21 mouse cellular contexts compared by ENCODE assay signal in genomic region chr3:87422386-87422910, GRCm38 (mm10). TPM values are rescaled to one million over a fixed set of nuclear protein-coding genes. Genes with fewer than 3 reads are reported as not detected.
A peak's percentile ranks its signal among the peaks of the same experiment; 100 is the strongest.
DNase-seq lines count a peak whose midpoint lies in the region; ATAC-seq and TF ChIP-seq lines count a peak whose summit lies in the region.
"Had no signal": no experiment of that assay in that cellular context is flagged by ENCODE, and none has a peak within 500 bp of the region (broad histone marks: within the 10 kb centered on the region; RNA-seq: fewer than 3 reads in every experiment).

No protein-coding gene starts in this region.

- no peak overlapping the region for H3K9ac ChIP-seq in liver, embryonic 14.5 days (replicated peaks)
- H3K9ac ChIP-seq in liver, embryonic 11.5 days (ENCODE audit: low read depth, low read length), result no peak overlapping the region
- no peak overlapping the region for H3K9ac ChIP-seq in midbrain, embryonic 16.5 days (ENCODE audit: low read depth, low read length)
- H3K9ac ChIP-seq: embryonic facial prominence, embryonic 15.5 days; hindbrain, embryonic 14.5 days; limb, embryonic 12.5 days; stomach, embryonic 15.5 days had no signal

- H3K4me3 ChIP-seq in liver, embryonic 14.5 days (ENCODE audit: insufficient read depth in 1 of 2, low read depth in 2 of 2, low read length in 2 of 2), result no peak overlapping the region
- no peak overlapping the region for H3K4me3 ChIP-seq in liver, embryonic 11.5 days (ENCODE audit: low read depth, low read length)
- no peak overlapping the region for H3K4me3 ChIP-seq in midbrain, embryonic 16.5 days (ENCODE audit: low read depth, low read length)
- H3K4me3 ChIP-seq: embryonic facial prominence, embryonic 15.5 days; forebrain, embryonic 10.5 days; limb, embryonic 12.5 days; midbrain, embryonic 10.5 days; stomach, embryonic 15.5 days had no signal

- no peak for ATAC-seq in liver, embryonic 14.5 days (ENCODE audit: insufficient read depth)
- ATAC-seq in liver, embryonic 11.5 days (replicated peaks; ENCODE audit: low FRiP score), result no peak
- no peak for ATAC-seq in midbrain, embryonic 16.5 days

- TF ChIP-seq CTCF in liver, embryonic 14.5 days (IDR thresholded peaks at IDR 0.05; ENCODE audit: low read depth), result peak; percentile 19; the same call in 1 of the 2 replicates

- no peak overlapping the region for H3K4me2 ChIP-seq in liver, embryonic 14.5 days (ENCODE audit: low read depth)
- H3K4me2 ChIP-seq in liver, embryonic 11.5 days, result no peak overlapping the region
- H3K4me2 ChIP-seq in midbrain, embryonic 16.5 days (ENCODE audit: low read length), result no peak overlapping the region
- H3K4me2 ChIP-seq: embryonic facial prominence, embryonic 15.5 days; hindbrain, embryonic 14.5 days; limb, embryonic 12.5 days; stomach, embryonic 15.5 days had no signal

- no peaks in the 10 kb centered on the region for H3K4me1 ChIP-seq in liver, embryonic 14.5 days (replicated peaks; ENCODE audit: control insufficient read depth in 2 of 2, insufficient read depth in 2 of 2, low read length in 1 of 2)
- H3K4me1 ChIP-seq in liver, embryonic 11.5 days (replicated peaks; ENCODE audit: control insufficient read depth, insufficient read depth, low read length), result no peaks in the 10 kb centered on the region
- H3K4me1 ChIP-seq in midbrain, embryonic 16.5 days (ENCODE audit: control insufficient read depth, insufficient read depth, low read length), result no peaks in the 10 kb centered on the region
- H3K4me1 ChIP-seq: embryonic facial prominence, embryonic 15.5 days; forebrain, embryonic 10.5 days; limb, embryonic 12.5 days; midbrain, embryonic 10.5 days; stomach, embryonic 15.5 days had no signal

- 59% methylated on average over 4 of the region's 4 CpGs for WGBS in liver, embryonic 14.5 days (ENCODE audit: insufficient replicate concordance)
- WGBS in liver, embryonic 11.5 days, result 82% methylated on average over 4 of the region's 4 CpGs
- 77% methylated on average over 4 of the region's 4 CpGs for WGBS in midbrain, embryonic 16.5 days

- H3K27ac ChIP-seq in liver, embryonic 14.5 days, result no peak overlapping the region
- H3K27ac ChIP-seq in liver, embryonic 11.5 days (ENCODE audit: low read depth, low read length), result no peak overlapping the region
- H3K27ac ChIP-seq in midbrain, embryonic 16.5 days (ENCODE audit: low read length), result no peak overlapping the region
- H3K27ac ChIP-seq: embryonic facial prominence, embryonic 15.5 days; forebrain, embryonic 10.5 days; hindbrain, embryonic 14.5 days; limb, embryonic 12.5 days; midbrain, embryonic 10.5 days; stomach, embryonic 15.5 days had no signal

- peak; percentile 22 for DNase-seq in cerebellum, adult 9-10 months
- no peak for DNase-seq in cerebellum, postnatal 36 days
- no peak for DNase-seq in liver, embryonic 14.5 days (ENCODE audit: low read depth in 3 of 3, low spot score in 3 of 3)
- DNase-seq in liver, embryonic 11.5 days (ENCODE audit: low spot score), result no peak
- peak; percentile 42 for DNase-seq in brain, adult 2 months (ENCODE audit: low read depth, low spot score)
- DNase-seq in splenic B cell, adult 2 months (ENCODE audit: low read depth, low spot score), result peak; percentile 48
- DNase-seq: heart, postnatal 36 days; kidney, adult 9 months; lung, adult 18-20 months; right cerebral cortex, adult 18-20 months; thymus, adult 2 months had no signal

- no peaks in the 10 kb centered on the region for H3K9me3 ChIP-seq in liver, embryonic 14.5 days (ENCODE audit: control insufficient read depth, low read length)
- no peaks in the 10 kb centered on the region for H3K9me3 ChIP-seq in liver, embryonic 11.5 days (ENCODE audit: control insufficient read depth, low read length)
- H3K9me3 ChIP-seq in midbrain, embryonic 16.5 days (replicated peaks; ENCODE audit: control insufficient read depth, low read length, poor library complexity, severe bottlenecking), result no peaks in the 10 kb centered on the region
- H3K9me3 ChIP-seq: embryonic facial prominence, embryonic 15.5 days; forebrain, embryonic 10.5 days; limb, embryonic 12.5 days; midbrain, embryonic 10.5 days; stomach, embryonic 15.5 days had no signal

- no peak for TF ChIP-seq EP300 in liver, embryonic 14.5 days (IDR thresholded peaks at IDR 0.05; ENCODE audit: low read depth)

- no peaks in the 10 kb centered on the region for H3K36me3 ChIP-seq in liver, embryonic 14.5 days (replicated peaks; ENCODE audit: control insufficient read depth, insufficient read depth, low read depth)
- H3K36me3 ChIP-seq in liver, embryonic 11.5 days (ENCODE audit: control insufficient read depth, insufficient read depth, low read length), result no peaks in the 10 kb centered on the region
- H3K36me3 ChIP-seq in splenic B cell, adult 2 months (ENCODE audit: control insufficient read depth, insufficient read depth, low read length, poor library complexity, severe bottlenecking), result no peaks in the 10 kb centered on the region; the same call in 1 of the 2 replicates
- H3K36me3 ChIP-seq in midbrain, embryonic 16.5 days (ENCODE audit: control insufficient read depth, insufficient read depth, low read length), result no peaks in the 10 kb centered on the region
- H3K36me3 ChIP-seq: embryonic facial prominence, embryonic 15.5 days; forebrain, embryonic 10.5 days; limb, embryonic 12.5 days; midbrain, embryonic 10.5 days; stomach, embryonic 15.5 days had no signal

- H3K27me3 ChIP-seq in liver, embryonic 14.5 days (ENCODE audit: control insufficient read depth, insufficient read depth, low read length), result no peaks in the 10 kb centered on the region
- no peaks in the 10 kb centered on the region for H3K27me3 ChIP-seq in liver, embryonic 11.5 days (replicated peaks; ENCODE audit: control insufficient read depth, insufficient read depth, low read length)
- H3K27me3 ChIP-seq in splenic B cell, adult 2 months (ENCODE audit: control insufficient read depth, insufficient read depth, low read length, poor library complexity, severe bottlenecking), result no peaks in the 10 kb centered on the region
- no peaks in the 10 kb centered on the region for H3K27me3 ChIP-seq in midbrain, embryonic 16.5 days (ENCODE audit: control insufficient read depth, insufficient read depth, low read depth, low read length)
- H3K27me3 ChIP-seq: embryonic facial prominence, embryonic 15.5 days; limb, embryonic 12.5 days; stomach, embryonic 15.5 days had no signal

RNA-seq across cellular contexts. Expression of gene Fcrl5, which starts 13.1 kb away (rescaled TPM):
- not detected in 2 replicates for polyA plus RNA-seq in liver, embryonic 14.5 days (2012; rRNA removed)
- not detected in 2 replicates for polyA plus RNA-seq in liver, embryonic 14.5 days (2014; fragmentation: Nextera tagmentation; extraction: Ambion mirVana)
- polyA plus RNA-seq in liver, embryonic 11.5 days (2014; fragmentation: Nextera tagmentation; extraction: Ambion mirVana), result not detected in 2 replicates
- polyA plus RNA-seq in midbrain, embryonic 16.5 days (2015; fragmentation: Nextera tagmentation; extraction: Ambion mirVana), result not detected in 2 replicates
- polyA plus RNA-seq: embryonic facial prominence, embryonic 15.5 days; forebrain, embryonic 10.5 days; heart, embryonic 14.5 days; hindbrain, embryonic 14.5 days; intestine, embryonic 14.5 days; limb, embryonic 12.5 days; midbrain, embryonic 10.5 days; neural tube, embryonic 11.5 days; stomach, embryonic 15.5 days had no signal

RNA-seq across cellular contexts. Expression of gene Fcrl1, which starts 46.3 kb away (rescaled TPM):
- polyA plus RNA-seq in liver, embryonic 14.5 days (2012; rRNA removed), result 0.43 and 0.56 TPM in 2 replicates
- 0.88 and 0.99 TPM in 2 replicates for polyA plus RNA-seq in liver, embryonic 14.5 days (2014; fragmentation: Nextera tagmentation; extraction: Ambion mirVana)
- polyA plus RNA-seq in liver, embryonic 11.5 days (2014; fragmentation: Nextera tagmentation; extraction: Ambion mirVana), result 1.9 and 2.1 TPM in 2 replicates
- 0.13 TPM in 1 of 2 replicates, not detected in the other for polyA plus RNA-seq in midbrain, embryonic 16.5 days (2015; fragmentation: Nextera tagmentation; extraction: Ambion mirVana)
- polyA plus RNA-seq: forebrain, embryonic 10.5 days; hindbrain, embryonic 14.5 days; limb, embryonic 12.5 days; midbrain, embryonic 10.5 days; neural tube, embryonic 11.5 days had no signal

Comparison
In these comparisons a context has a peak if more than half of its experiments do, and no peak if none do; other contexts are left out.
1. DNase-seq: peak in cerebellum, adult 9-10 months (single experiment), brain, adult 2 months (single experiment) and splenic B cell, adult 2 months (single experiment); none in cerebellum, postnatal 36 days (0 of 2), liver, embryonic 14.5 days (0 of 3) and liver, embryonic 11.5 days (single experiment).